11 mouse cellular contexts compared by ENCODE assay signal in genomic region chr10:4530638-4531235, GRCm38 (mm10). TPM values are rescaled to one million over a fixed set of nuclear protein-coding genes. Genes with fewer than 3 reads are reported as not detected.
DNase-seq lines count a peak whose midpoint lies in the region; ATAC-seq lines count a peak whose summit lies in the region.
"Had no signal": no experiment of that assay in that cellular context is flagged by ENCODE, and none has a peak within 500 bp of the region (broad histone marks: within the 10 kb centered on the region; RNA-seq: fewer than 3 reads in every experiment).

No protein-coding gene starts in this region.

- peak; percentile 48 for DNase-seq in testis, postnatal 10 days (ENCODE audit: low spot score)
- no peak for DNase-seq in testis, postnatal 14 days (ENCODE audit: low spot score)
- DNase-seq in kidney, adult 11 months, result peak; percentile 72
- peak; percentile 52 for DNase-seq in kidney, postnatal 10 days
- DNase-seq in layer of hippocampus, adult 11-12 months (ENCODE audit: low spot score), result no peak
- no peak for DNase-seq in left cerebral cortex, adult 9 months (ENCODE audit: low spot score in 2 of 2)
- DNase-seq: cerebellum, adult 11 months; heart, postnatal 36 days; right cerebral cortex, postnatal 25 days had no signal

- ATAC-seq in megakaryocyte-erythroid progenitor cell, adult 5-6 weeks (replicated peaks; ENCODE audit: low FRiP score, low TSS enrichment, poor library complexity, severe bottlenecking), result no peak

RNA-seq across cellular contexts. Expression of gene Ccdc170, which starts 48.4 kb away (rescaled TPM):
- not detected in 2 replicates for total RNA-seq in megakaryocyte-erythroid progenitor cell, adult 5-6 weeks (2014; fragmentation: Nextera tagmentation)
- total RNA-seq in megakaryocyte-erythroid progenitor cell, adult 5-6 weeks (2017), result not detected in 2 replicates
- total RNA-seq: G1E had no signal

Comparison
In these comparisons a context has a peak if more than half of its experiments do, and no peak if none do; other contexts are left out.
1. DNase-seq: peak in testis, postnatal 10 days (single experiment), kidney, adult 11 months (single experiment) and kidney, postnatal 10 days (single experiment); none in testis, postnatal 14 days (single experiment), layer of hippocampus, adult 11-12 months (single experiment) and left cerebral cortex, adult 9 months (0 of 2).